Mouse (Mus musculus): Measurements from ENCODE around the gene Nr1h3.

Nr1h3 gene

GRCm38 (mm10) chr2:91186208-91186607, 16.4 kb downstream of the Nr1h3 start:
- in situ Hi-C loops (cut with MseI, MboI) = loop anchor here in 1 of 2 experiments (5.0 kb wide), 1 partner anchor 69 kb away; the partner anchor contains the start of gene Mybpc3

- in situ Hi-C loops (cut with MseI, MboI) = no loop called here
Observed at GRCm38 (mm10) chr2:91183711-91184405, 18.8 kb downstream of the Nr1h3 start, which contains the start of gene Madd. TSS of gene Madd (minus strand) at chr2:91183837.

GRCm38 (mm10) chr2:91183148-91183513, 19.5 kb downstream of the Nr1h3 start:
- in situ Hi-C loops (cut with MseI, MboI) = no loop called here

GRCm38 (mm10) chr2:91182405-91183147, 20.1 kb downstream of the Nr1h3 start:
- in situ Hi-C loops (cut with MseI, MboI) = no loop called here

GRCm38 (mm10) chr2:91182016-91182404, 20.6 kb downstream of the Nr1h3 start:
- in situ Hi-C loops (cut with MseI, MboI) = no loop called here

DNA sequence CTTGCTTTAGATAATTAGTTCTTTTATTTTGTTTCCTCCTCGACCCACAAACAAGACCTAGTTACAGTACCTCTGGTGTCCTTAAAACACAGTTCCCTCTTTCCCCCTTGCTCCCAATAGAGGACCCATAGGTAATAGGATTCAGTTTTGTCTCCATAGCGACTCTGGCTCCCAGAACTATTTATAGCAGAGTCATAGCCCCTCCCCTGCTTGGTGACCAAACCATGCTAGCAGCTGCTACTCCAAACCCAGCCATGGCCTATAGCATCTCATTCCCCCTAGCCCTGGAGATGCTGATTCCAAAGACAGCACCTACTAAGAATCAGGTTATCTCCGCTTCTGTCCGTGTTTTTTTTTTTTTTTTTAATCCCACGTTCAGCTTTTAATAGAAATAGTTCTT, 21.9 kb downstream of the Nr1h3 start:
- in situ Hi-C loops (cut with MseI, MboI) = no loop called here

- in situ Hi-C loops (cut with MseI, MboI) = no loop called here
Observed at GRCm38 (mm10) chr2:91179825-91180224, 22.8 kb downstream of the Nr1h3 start.

GRCm38 (mm10) chr2:91176234-91176633, 26.4 kb downstream of the Nr1h3 start:
- in situ Hi-C loops (cut with MseI, MboI) = no loop called here

DNA sequence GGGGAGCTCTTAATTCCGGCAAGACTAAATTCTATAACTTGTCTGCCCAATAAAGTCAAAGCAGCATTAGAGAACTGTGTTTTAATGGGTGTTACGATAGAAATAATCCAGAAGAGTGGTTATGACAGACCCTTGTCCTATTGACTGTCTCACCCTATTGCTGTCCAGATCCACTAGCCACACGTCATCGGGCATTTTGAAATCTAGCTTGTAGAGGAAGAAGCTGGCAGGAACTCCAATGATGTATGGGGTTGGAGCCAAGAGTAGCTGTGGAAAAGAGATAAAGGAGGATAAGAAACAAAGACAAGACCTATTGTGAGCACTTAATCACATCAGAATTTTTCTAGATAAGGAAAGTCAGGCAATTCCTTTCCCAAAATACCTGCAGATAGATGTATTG, 27.1 kb downstream of the Nr1h3 start:
- in situ Hi-C loops (cut with MseI, MboI) = no loop called here

DNA sequence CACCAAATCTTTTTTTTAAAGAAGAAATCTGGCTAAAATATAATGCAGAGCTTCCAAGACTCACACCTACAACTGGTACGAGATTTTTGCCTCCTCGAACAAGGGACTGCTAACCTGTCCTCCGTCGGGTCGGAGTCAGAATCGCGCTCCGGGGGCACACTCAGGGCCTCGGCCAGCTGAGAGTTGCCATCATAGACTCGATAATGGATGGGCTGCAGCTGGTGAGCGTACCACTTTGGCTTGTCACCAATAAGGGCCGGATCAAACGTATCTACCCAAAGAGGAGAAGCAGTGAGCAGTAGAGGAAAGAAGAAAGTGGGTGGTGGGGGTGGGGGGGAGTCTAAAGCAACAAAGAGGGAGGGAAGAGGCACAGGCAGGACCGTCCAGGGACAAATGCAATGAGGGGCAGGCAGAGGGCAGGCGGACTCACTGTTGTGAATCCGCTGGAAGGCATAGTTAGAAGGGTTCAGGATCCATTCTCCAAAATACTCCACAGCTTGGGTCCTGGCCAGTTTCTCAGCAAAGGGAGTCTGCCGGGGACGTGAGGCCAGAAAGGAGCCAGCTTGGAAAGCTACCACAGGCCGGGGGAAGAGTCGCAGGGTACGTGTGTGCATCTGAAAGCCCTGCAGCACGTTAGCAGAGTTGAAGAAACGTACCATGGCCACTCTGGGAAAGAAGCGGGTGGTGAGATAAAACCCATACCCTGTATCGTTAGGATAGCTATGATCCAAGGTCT, 32.9 kb downstream of the Nr1h3 start:
- in situ Hi-C loops (cut with MseI, MboI) = no loop called here

- in situ Hi-C loops (cut with MseI, MboI) = no loop called here
Observed at GRCm38 (mm10) chr2:91167629-91168028, 35.0 kb downstream of the Nr1h3 start.

- in situ Hi-C loops (cut with MseI, MboI) = no loop called here
Observed at GRCm38 (mm10) chr2:91164991-91165390, 37.6 kb downstream of the Nr1h3 start.

- in situ Hi-C loops (cut with MseI, MboI) = no loop called here
Observed at GRCm38 (mm10) chr2:91163532-91163931, 39.1 kb downstream of the Nr1h3 start.

- in situ Hi-C loops (cut with MseI, MboI) = no loop called here
Observed at GRCm38 (mm10) chr2:91162952-91163351, 39.7 kb downstream of the Nr1h3 start.

DNA sequence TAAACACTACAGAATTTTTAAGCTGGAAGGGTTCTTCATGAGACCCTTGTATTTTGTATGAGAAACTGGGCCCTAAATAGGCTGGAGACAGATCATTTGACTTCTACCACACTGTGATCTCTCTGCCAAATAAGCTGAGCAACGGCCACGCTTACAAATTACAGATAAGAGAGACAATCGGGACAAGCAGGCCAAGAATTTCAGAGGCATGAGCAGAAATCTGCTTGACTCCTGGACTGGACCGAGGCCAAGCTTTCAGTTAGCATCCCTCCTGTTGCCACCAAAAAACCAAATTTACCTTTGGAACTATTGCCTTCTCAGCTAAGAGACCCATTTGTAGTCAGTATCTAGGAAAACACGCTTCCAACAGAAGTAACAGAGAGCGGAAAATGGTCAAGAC, 42.0 kb downstream of the Nr1h3 start:
- in situ Hi-C loops (cut with MseI, MboI) = no loop called here

DNA sequence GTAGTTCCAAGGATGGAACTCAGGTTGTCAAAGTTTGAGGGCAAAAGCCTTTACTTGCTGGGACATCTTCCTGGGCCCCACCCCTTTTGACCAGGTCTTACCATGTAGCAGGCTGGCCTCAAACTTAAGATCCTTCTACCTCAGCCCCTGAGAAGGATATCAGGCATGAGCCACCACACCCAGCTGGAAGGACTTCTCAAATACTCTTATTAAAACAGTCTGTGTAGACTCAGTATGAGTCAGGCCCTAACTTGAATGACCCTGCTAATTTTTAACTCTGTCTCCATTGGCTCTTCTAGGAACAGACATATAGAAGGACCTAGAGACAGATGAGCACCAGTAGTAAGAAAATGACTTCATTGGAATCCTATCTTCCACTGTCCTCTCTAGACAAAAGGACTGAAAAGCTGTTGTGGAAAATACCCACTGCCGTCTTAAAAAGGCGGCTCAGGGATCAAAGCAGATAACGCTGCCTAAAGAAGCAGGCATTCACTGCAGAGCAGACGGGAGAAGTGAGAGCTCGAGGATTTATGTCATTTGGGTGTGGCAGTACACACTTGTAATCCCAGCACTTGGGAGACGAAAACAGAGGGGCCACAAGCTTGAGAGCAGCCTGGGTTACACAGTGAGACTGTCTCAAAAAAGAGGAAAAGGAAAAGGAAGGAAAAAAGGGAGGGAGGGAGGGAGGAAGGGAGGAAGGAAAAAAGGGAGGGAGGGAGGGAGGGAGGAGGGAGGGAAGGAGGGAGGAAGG, 45.5 kb downstream of the Nr1h3 start:
- in situ Hi-C loops (cut with MseI, MboI) = no loop called here

DNA sequence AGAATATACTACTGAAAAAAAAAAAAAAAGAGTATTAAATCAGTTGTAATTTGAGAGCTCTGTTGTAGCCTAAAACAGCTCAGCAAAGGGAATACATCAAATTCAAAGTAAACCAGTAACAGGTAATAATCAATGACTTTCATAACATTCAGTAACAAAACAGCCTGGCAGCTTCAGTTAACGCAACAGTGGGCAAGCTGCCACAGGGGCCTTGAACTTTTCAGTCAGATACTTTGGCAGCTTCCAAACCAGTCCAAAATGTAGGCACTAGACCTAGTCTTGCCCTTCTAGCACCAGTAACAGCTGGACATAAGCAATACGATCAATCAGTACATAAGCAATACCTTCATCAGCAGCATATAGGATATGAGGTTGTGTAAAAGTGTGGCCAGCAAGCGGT, 48.5 kb downstream of the Nr1h3 start:
- in situ Hi-C loops (cut with MseI, MboI) = no loop called here

GRCm38 (mm10) chr2:91152885-91153377, 49.7 kb downstream of the Nr1h3 start:
- in situ Hi-C loops (cut with MseI, MboI) = no loop called here

DNA sequence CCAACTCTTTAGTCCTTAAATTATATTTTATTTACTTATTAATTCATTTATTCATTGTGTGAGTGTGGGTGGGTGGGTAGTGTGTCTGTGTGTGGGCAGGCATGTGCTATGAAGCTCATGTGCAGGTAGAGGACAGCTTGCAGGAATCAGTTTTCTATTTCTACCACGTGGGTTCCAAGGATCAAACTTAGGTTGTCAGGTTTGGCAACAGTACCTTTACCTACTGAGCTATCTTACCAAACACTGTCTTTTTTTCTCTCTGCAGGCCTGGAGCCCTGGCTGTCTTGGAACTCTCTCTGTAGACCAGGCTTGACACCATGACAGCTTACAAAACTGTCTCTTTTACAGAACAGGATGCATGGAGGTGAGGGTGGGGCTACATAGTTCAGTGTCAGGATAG, 51.3 kb downstream of the Nr1h3 start:
- in situ Hi-C loops (cut with MseI, MboI) = no loop called here

DNA sequence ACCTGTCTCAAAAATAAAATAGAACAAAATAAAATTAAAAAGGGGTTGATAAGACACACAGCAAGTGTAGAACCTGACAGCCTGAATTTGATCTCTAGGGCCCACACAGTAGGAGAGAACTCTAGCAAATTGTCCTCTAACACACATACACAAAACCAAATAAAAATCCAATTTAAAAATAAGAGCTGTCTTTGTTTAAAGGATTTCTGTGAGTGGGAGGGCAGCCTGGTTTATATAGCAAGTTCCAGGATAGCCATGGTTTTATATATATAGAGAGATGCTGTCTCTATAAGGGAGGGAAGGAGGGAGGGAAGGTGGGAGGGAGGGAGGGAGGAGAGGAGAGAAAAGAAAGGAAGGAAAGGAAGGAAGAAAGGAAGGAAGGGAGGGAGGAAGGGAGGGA, 54.5 kb downstream of the Nr1h3 start:
- in situ Hi-C loops (cut with MseI, MboI) = no loop called here

- in situ Hi-C loops (cut with MseI, MboI) = no loop called here
Observed at GRCm38 (mm10) chr2:91143401-91143800, 59.2 kb downstream of the Nr1h3 start.

- in situ Hi-C loops (cut with MseI, MboI) = no loop called here
Observed at GRCm38 (mm10) chr2:91142920-91143319, 59.7 kb downstream of the Nr1h3 start.

Measured in mouse trophoblast stem cell (cell line).